Mouse (Mus musculus) left cerebral cortex, postnatal 4 days (tissue): ENCODE measurements around the gene Ppfibp1. TPM values are rescaled to one million over a fixed set of nuclear protein-coding genes. Genes with fewer than 3 reads are reported as not detected.

Source experiments
- DNase-seq: peaks from one replicate; pipeline ENCODE4 v3.0.0-alpha.2; 2022
- intact Hi-C: fragments of 180-260 bp; cut with DNase I; formaldehyde crosslinking; loops from one replicate; pipeline ENCODE4 v1.15.1; 2025
- total RNA-seq, 2 experiments: library from RNA; stranded (reverse); gene quantifications; 2 replicates each; pipeline ENCODE4 v1.2.3; 2021

Ppfibp1 gene
- total RNA-seq, 2 experiments from 2014 or later: 106 to 114 TPM

GRCm38 (mm10) chr6:147023568-147023967 is 135.3 kb downstream of the Ppfibp1 start:
- no peak for DNase-seq

DNA sequence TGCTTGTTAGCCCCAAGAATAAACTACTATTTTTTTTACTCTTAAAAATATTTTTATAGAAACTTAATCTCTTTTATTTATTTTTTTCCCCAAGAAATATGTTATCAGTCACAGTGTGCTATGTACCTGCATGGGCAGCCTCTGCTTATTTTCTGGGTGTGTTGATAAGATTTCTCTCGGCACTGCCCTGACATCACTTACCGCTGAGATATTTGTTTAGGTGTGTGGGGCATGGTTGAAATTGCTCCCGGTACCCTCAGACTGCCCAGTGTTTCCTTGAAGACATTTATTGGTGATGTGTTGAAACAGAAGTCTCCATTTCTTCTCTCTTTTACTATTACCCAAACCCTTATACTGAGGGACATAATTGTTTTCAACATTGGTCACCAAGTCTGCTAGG is 136.5 kb downstream of the Ppfibp1 start:
- intact Hi-C loops: no loop called here
- DNase-seq: no peak

More at GRCm38 (mm10) chr6:147023568-147023967, 135.3 kb downstream of the Ppfibp1 start:
- intact Hi-C loops: no loop called here

GRCm38 (mm10) chr6:147028396-147028795 is 140.1 kb downstream of the Ppfibp1 start:
- no peak for DNase-seq

DNA sequence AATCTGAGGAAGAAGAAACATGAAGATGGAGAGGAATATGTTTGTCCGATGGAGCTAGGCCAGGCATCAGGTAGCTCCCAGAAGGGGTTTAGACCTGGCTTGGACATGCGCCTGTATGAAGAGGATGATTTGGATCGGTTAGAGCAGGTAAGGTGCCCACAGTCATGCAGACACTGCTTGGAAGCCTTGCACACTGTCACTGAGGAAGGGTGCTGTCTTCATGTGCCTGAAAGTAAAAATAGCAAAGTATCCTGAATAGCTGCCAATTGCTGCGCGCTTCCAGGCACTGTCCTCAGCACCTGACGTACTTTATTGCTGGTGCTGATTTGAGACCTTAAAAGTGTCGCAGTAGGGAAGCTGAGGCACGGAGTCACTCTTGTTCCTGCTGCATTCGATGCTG is 141.3 kb downstream of the Ppfibp1 start:
- intact Hi-C loops: no loop called here
- no peak for DNase-seq

More at GRCm38 (mm10) chr6:147028396-147028795, 140.1 kb downstream of the Ppfibp1 start:
- intact Hi-C loops: no loop called here

- intact Hi-C loops: no loop called here
- DNase-seq: peak; percentile 78
Measured at GRCm38 (mm10) chr6:147030096-147030885, 142.0 kb downstream of the Ppfibp1 start.

DNA sequence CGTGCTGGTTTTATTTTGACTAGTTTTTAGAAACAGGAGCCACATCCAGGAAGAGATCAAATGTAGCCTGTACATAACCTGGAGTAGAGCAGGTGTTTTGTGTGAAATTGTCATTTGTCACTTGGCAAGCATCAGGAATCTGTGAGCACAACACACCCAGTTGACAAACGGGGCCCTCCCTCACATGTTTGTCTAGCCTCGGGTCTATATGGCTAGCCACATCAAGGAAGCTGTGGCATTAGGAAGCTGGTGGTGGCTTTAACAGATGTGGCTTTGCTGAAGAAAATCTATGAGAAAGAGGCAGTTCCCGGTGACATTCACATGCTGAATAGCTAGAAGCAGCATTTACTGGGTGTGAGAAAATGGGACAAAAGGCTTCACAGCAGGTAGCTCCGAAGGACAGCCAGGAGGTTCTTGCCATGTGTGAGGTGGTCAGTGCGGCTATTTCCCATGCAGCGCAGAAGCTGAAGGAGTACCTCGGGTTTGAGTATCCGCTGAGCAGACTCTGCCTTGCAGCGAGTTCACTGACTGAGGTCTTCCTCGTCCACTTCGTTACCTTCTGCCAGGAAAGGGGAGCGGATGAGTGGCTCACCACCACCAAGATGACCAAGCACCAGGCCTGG is 144.1 kb downstream of the Ppfibp1 start, which contains the start of gene Rep15:
Rep15 (plus strand) TSS at position 282 of the 623 bp plus-strand sequence.
- intact Hi-C loops: no loop called here
- no peak for DNase-seq

DNA sequence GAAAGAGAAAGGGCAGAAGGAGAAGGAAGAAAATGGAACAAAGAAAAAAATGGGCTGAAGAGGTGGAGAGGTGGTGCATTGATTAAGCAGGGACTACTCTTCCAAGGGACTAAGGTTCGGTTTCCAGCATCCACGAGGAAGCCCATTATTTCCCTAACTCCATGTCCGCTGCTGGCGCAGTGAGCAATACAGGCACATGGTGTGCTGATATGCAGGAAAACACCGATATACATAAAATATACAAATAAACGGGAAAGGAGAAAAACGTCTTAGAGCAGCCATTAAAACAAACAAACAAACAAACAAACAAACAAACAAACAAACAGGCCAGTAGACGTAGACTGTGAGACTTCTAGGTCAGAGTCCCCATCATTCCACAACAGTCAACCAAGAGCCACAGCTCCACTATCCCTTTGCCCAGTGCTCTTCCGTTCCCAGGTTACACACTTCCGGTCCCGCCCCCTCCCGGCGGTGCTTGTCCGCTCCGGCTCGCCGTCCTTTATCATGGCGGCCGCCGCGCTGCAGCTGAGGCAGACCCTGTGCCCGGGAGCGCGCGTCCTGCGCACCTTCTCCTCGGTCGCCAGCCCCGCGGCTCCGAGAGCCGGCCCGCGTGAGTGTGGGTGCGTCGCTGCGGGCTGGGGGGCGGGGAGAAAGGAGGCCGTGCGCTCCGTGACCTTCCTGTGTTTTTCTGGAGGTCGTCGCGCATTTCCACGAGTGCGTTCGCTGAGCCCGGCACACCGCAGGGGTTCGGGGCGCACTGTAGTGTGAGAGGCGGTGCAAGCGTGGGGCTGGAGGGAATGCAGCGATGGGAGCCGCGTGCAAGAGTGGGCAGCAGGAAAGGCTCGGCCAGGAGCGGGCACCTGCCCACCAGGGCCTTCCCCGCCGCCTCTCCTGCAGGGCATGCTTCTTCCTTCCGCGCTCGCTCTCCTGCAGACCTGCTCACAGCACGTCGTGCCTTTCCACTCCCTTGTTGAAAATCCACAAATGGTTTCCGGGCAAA is 154.3 kb downstream of the Ppfibp1 start, which contains the start of gene Mrps35:
Mrps35 (plus strand) TSS at position 474 of the 1,000 bp plus-strand sequence.
- intact Hi-C loops: no loop called here
- peak; percentile 93 for DNase-seq

GRCm38 (mm10) chr6:147043633-147044032 is 155.3 kb downstream of the Ppfibp1 start:
- DNase-seq: no peak

DNA sequence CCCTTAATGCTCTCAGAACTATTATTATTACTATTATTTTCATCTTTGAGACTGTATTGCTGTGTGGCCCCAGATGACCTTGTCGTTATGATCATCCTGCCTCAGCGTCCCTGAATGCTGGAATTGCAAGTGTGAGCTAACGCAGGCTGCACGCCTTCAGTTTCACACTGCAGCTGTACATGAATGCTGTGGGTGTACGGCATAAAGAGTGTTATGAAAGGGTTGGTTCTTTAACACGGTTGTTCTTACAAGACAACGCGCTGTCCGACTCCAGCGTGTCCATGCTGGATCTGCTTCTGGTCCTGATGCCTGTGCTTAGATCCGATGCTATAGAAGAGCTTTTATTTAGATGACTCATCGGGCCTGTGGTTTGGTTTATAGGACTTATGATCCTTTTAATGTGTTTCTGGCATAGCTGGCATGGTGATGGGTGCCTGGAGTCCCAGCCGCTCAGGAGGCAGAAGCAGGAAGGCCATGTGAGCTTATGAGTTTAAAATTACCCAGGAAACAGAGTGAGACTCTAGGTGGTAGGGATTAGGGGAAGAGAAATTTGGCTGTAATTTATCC is 161.0 kb downstream of the Ppfibp1 start:
- DNase-seq: no peak
- intact Hi-C loops: no loop called here

More at GRCm38 (mm10) chr6:147043633-147044032, 155.3 kb downstream of the Ppfibp1 start:
- intact Hi-C loops: no loop called here

- intact Hi-C loops: no loop called here
- no peak for DNase-seq
Measured at GRCm38 (mm10) chr6:147051666-147052065, 163.4 kb downstream of the Ppfibp1 start.

DNA sequence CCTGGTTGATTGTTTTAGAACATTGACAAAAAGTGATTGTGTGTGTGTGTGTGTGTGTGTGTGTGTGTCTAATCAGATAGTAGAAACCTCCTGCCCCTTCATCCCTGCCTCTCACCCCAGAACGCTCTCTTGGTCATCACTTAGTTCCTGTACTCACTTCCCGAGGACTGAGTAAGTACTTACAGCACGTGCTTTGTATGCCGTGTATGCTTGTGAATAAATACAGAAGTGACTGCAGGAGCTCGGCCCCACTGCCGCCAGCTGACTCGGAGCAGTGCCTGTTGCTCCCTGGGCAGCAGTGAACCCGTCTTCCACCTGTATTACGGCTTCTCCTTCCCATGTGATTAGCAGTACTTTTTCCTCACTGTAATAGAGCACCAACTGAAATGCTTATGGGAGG is 164.2 kb downstream of the Ppfibp1 start:
- no peak for DNase-seq

GRCm38 (mm10) chr6:147053785-147054646 is 165.7 kb downstream of the Ppfibp1 start:
- intact Hi-C loops: no loop called here
- no peak for DNase-seq

More for the DNA sequence above, 164.2 kb downstream of the Ppfibp1 start:
- intact Hi-C loops: no loop called here

DNA sequence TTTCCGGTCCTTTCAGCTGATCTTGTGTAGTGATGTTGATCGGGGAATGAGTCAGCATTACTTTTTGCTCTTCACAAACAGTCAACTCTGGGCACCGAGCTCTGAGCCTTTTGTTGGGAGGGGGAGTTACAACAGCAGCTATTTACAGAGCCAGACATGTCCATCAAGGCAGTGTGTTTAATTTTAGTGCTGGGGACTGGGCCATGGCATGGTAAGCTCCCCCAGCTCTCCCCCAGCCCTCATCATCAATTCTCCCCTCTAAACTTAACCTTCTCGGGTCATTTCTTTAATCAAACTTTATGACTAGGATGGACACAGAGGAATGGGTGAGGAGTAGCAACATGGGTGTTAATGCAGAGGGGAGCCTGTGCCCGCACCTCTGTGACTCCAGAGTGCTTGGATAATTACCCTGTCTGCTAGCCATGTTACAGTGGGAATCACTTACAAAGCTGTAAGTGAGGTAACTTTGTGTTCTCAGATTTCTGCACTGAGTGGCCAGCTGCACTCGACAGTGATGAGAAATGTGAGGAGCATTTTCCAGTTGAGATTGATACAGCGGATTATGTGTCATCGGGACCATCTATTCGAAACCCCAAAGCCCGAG is 167.2 kb downstream of the Ppfibp1 start:
- intact Hi-C loops: no loop called here

DNA sequence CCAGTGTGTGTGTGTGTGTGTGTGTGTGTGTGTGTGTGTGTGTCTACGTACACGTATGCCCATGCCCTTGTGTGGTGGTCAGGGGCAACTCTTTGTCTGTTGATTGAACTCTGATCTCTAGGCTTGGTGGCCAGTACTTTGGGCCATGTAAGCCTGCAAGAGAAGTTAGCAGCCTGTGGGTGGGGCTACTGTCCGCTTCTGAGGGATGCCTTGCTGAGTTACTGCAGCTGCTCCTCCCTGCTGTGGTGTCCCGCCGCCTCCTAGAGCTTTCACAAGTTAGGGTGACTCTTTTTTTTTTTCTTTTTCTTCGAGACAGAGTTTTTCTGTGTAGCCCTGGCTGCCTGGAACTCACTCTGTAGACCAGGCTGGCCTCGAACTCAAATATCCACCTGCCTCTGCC is 171.0 kb downstream of the Ppfibp1 start:
- intact Hi-C loops: no loop called here
- no peak for DNase-seq

More for the DNA sequence above, 167.2 kb downstream of the Ppfibp1 start:
- DNase-seq: no peak

GRCm38 (mm10) chr6:147061630-147062029 is 173.3 kb downstream of the Ppfibp1 start:
- intact Hi-C loops: no loop called here
- DNase-seq: no peak

DNA sequence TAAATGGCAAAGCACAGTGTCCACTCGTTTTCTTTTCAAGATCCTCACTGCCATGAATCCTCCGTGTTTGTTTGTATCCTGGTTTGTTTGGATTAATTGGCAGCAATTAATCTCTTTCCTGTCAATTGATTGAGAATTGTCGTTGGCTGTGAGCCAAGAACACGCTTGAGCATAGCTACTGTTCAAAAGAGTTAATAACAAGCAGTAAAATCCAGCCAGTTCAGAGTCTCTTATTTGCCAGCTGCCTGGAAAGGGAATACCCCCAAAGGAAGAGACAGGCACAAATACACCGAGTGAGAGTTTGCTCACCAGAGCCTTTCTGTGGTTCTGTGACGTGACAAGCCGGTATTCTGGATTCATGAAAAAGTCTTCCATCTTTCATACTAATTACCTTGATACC is 173.7 kb downstream of the Ppfibp1 start:
- intact Hi-C loops: no loop called here

DNA sequence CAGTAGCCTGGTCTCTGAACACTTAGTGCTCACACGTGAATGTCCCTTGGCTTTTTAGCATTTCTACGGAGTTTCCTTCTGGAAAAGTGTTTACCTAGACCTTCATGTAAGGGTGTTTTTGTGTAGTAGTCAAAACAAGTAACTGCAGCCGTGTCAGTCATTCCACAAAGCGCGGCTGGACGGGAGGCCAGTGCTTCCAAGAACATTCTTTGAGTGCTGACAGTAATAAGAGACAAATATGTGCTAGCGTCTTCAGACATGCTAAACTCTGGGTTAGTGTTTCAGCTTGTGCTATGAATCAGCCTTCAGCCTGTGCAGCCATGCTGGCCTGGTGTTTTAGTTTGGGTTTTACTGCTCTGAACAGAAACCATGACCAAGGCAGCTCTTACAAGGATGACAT is 174.4 kb downstream of the Ppfibp1 start:
- intact Hi-C loops: no loop called here
- DNase-seq: no peak

More for the DNA sequence above, 173.7 kb downstream of the Ppfibp1 start:
- no peak for DNase-seq

DNA sequence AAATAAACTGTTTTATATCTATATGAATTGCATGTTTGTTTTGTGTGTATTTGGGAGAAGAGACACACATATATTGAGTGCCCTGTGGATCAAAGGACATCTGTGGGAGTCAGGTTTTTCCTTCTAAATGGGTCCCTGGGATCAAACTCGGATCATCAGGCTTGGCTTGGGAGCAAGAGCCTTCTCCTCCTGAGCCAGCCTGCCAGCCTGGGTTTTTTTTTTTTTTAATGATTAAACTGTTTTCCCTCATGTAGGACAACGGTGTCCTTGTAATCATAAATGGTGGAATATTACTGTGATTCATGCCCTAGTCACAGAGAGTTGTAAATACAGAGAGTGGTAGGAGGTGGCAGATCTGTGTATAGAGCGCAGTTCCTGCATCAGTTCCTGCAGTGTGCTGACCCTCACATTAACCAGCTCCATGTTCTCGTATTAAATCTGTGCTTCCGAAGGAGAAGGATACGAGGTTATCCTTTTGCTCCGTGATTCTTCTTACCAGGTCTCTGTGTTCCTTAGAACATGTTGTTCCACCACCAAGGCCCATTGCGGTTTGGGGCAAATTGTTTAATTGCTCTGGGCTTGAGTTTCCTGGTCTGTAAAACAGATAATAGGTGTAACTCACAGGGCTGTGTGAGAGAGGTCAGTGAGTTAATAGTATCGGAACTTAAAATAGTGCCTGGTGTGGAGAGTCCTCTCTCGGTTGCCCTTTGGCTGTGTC is 176.1 kb downstream of the Ppfibp1 start:
- intact Hi-C loops: no loop called here
- no peak for DNase-seq
